Mouse (Mus musculus): ENCODE data around the gene Sla2.

DNA sequence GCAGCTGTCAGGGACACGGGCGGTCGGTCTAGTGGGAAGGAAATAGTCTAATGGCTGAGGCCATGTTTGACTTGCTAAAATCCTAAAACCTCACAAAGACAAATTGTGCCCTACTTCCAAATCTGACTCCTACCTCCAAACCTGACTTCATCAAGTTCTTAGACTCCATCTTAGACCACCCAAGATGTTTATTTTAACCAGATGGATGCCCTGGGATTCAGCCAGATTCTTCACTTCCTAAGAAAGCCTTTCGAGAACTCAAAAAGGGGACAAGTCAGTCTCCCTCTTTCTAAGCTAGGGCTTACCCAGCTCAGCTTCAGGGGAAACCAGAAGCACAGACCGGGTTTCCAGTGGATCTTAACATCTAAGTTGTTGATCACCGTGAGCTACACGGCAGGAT, 28.3 kb downstream of the Sla2 start:
- no peak for TF ChIP-seq CTCF (IDR thresholded peaks at IDR 0.05; ENCODE audit: extremely low read depth, insufficient read depth, low read length)
- TF ChIP-seq POLR2A (IDR thresholded peaks at IDR 0.05; ENCODE audit: extremely low read depth, insufficient read depth, low read length), result no peak

All from cortical plate, adult 2 months (tissue).